Mouse (Mus musculus): Measurements from ENCODE around the gene Gm3676. TPM values are rescaled to one million over a fixed set of nuclear protein-coding genes. Genes with fewer than 3 reads are reported as not detected.

Gene Gm3676
- not detected for polyA plus RNA-seq (2014; fragmentation: Illumina TruSeq; extraction: RNeasy Lipid Tissue Mini Kit (QIAGEN cat#74804); ENCODE audit: low read depth, low replicate concordance)

DNA sequence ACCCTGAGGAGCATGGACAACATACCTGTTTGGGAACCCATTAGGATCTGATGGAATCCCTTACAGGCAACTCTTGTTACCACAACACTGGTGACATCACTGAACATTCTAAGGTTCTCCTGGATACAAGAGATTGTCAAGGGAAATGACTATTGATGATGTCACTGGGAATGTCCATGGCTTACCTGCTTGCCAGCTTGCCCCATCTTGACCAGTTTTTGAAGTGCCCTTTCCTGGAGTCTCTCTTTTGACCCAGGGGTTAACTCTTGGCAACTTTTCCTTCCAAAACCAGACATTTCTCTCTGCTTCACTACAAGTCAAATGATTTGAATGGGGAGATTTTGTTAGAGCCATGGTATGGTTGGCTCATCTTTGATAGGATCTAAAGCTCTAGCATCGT is at the start of gene Gm3676:
Gene Gm3676 (minus strand): TSS at position 101 of the 400 bp plus-strand sequence.

DNA sequence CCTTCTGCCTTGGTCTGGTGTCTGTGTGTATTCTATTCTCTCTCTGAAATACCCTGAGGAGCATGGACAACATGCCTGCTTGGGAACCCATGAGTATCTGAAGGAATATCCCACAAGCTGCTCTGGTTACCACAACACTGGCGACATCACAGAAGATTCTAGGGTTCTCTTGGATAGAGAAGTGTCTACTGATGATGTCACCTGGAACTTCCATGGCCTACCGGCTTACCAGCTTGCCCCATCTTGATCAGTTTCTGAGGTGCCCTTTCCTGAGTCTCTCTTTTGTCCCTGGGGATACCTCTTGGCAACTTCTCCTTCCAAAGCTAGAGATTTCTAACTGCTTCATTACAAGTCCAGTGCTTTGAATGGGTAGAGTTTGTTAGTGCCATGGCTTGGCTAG is 21.8 kb downstream of the Gm3676 start, which contains the start of gene Gm3072:
Gene Gm3072 (minus strand): TSS at position 101 of the 400 bp plus-strand sequence.

Other genes starting within 250 kb of the Gm3676 start
- gene Gm6482, start 238.2 kb downstream of the Gm3676 start, polyA plus RNA-seq (2014; fragmentation: Illumina TruSeq; extraction: RNeasy Lipid Tissue Mini Kit (QIAGEN cat#74804); ENCODE audit: low read depth, low replicate concordance) = not detected
- not detected for gene Gm7954, start 193.0 kb downstream of the Gm3676 start, polyA plus RNA-seq (2014; fragmentation: Illumina TruSeq; extraction: RNeasy Lipid Tissue Mini Kit (QIAGEN cat#74804); ENCODE audit: low read depth, low replicate concordance)
- not detected for gene Gm3486, start 157.0 kb downstream of the Gm3676 start, polyA plus RNA-seq (2014; fragmentation: Illumina TruSeq; extraction: RNeasy Lipid Tissue Mini Kit (QIAGEN cat#74804); ENCODE audit: low read depth, low replicate concordance)
- gene Gm7970, start 90.9 kb downstream of the Gm3676 start, polyA plus RNA-seq (2014; fragmentation: Illumina TruSeq; extraction: RNeasy Lipid Tissue Mini Kit (QIAGEN cat#74804); ENCODE audit: low read depth, low replicate concordance) = not detected
- not detected for gene 1700049E17Rik2, start 73.3 kb downstream of the Gm3676 start, polyA plus RNA-seq (2014; fragmentation: Illumina TruSeq; extraction: RNeasy Lipid Tissue Mini Kit (QIAGEN cat#74804); ENCODE audit: low read depth, low replicate concordance)
- gene Gm3072, start 21.9 kb downstream of the Gm3676 start, polyA plus RNA-seq (2014; fragmentation: Illumina TruSeq; extraction: RNeasy Lipid Tissue Mini Kit (QIAGEN cat#74804); ENCODE audit: low read depth, low replicate concordance) = not detected
- not detected for gene Gm8068, start 55.4 kb upstream of the Gm3676 start, polyA plus RNA-seq (2014; fragmentation: Illumina TruSeq; extraction: RNeasy Lipid Tissue Mini Kit (QIAGEN cat#74804); ENCODE audit: low read depth, low replicate concordance)
- not detected for gene Gm7929, start 104.1 kb upstream of the Gm3676 start, polyA plus RNA-seq (2014; fragmentation: Illumina TruSeq; extraction: RNeasy Lipid Tissue Mini Kit (QIAGEN cat#74804); ENCODE audit: low read depth, low replicate concordance)
- gene Gm47189, start 126.0 kb upstream of the Gm3676 start, polyA plus RNA-seq (2014; fragmentation: Illumina TruSeq; extraction: RNeasy Lipid Tissue Mini Kit (QIAGEN cat#74804); ENCODE audit: low read depth, low replicate concordance) = not detected

Measured in adrenal gland, adult 10 weeks (tissue).